Mouse (Mus musculus) B cell, adult (primary cell): ENCODE measurements around the gene Mnat1. TPM values are rescaled to one million over a fixed set of nuclear protein-coding genes. Genes with fewer than 3 reads are reported as not detected.

ENCODE experiments used
- total RNA-seq: library from RNA; stranded (reverse); gene quantifications from 4 replicates; pipeline ENCODE4 v1.2.4, GENCODE M21; 2023; ENCODE audit not compliant: inconsistent age

Mnat1 gene
- total RNA-seq, result 14.1 to 17.5 TPM (median 16.6 TPM) in 4 replicates

DNA sequence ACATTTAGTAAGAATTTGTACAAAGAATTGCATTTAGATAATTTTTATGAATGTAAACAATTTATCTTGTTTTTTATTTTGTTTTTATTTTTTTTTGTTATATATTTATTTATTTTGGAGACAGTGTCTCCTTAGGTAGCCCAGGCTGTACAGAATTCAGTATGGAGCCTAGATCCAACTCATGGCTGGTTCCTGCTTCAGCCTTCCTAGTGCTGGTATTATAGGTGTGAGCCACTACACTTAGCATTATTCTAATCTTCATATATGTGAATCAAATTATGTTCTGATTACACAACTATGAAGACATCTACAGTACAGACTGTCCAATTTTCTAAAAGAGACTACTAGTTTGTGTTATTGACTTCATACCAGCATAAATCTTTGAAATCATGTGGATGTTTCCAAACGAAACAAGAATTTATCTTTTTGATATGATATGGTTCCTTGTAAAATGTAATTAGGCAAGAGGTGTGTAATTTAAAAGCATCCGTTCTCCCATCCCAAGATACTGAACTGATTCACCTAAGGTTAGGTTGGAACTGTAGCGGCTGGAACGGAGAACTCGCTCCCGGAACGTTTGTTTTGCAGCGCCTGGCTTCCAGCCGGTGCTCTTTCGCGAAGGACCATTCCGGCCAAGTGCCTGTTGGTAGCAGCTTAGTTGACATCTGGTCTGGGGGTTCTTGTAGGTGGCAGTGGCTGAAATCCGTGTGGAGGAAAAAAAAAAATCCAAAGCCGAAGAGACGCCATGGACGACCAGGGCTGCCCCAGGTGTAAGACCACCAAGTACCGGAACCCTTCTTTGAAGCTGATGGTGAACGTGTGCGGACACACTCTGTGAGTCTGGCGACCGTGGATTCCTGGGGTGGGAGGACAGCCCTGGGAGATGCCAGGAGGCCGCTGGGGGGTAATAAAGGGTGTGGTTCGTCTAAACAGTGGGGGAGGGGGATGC lies at the start of gene Mnat1:
Mnat1 (plus strand) TSS at position 625 of the 949 bp plus-strand sequence.

DNA sequence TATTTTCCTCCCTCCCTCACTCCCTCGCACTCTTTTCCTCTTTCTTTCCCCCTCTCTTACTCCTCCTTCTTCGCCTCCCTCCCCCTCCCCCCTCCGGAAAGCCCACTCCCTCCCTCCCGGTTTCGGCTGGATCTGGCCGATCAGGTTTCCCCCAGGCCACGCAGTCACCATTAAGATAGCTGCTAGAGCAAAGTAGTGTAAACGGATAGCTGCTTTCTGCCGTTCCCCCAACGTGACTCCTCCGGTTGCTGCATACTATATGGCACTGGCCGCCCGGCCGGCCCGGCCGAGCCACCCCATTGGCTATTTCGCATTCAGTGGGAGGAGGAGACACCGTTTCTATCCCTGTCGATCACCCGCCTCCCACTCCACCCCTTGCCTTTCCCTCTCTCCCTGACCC lies 10.3 kb upstream of the Mnat1 start, which contains the start of gene Six4:
Six4 (minus strand) TSS at position 261 of the 400 bp plus-strand sequence.

DNA sequence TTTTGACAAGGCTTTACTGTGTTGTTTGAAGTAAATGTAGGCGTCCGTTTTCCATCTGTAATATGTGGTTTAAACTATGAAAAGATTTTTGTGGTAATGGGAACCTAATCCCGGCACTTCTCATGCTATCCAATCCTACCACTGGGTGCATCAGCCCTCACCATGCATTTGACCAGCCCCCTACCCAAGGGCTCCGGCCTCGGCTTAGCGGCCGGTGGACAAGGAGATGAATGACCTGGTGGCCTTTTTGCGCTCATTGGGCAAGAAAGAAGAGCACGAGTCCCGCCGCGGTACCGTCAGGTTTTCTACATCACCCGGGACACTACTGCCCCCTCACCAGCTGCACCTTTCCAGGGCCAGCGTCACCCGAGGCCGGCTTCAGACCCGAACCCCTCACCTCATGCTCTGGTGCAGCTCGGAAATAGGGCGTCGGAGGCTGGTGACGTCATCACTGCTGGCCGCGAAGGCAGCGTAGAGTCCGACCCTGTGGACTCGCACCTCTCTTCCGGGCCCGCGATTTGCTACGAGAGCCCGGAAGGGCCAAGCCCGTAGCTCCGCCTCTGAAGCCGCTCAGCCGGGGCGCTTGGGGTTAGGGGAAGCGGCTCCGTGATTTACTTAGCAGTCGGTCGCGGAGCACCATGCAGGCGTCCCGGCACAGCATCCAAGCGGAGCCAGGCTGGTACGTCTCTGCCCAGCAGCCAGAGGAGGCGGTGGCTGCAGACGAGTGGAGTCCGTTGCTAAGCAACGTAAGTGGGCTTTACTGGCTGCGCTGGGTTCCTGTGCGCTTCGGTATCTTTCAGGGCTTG lies 163.0 kb downstream of the Mnat1 start, which contains the start of the genes Trmt5 and Slc38a6:
Trmt5 (minus strand) TSS at position 424 of the 806 bp plus-strand sequence.
Slc38a6 (plus strand) TSS at position 493 of the 806 bp plus-strand sequence.

Other genes starting within 250 kb of the Mnat1 start
- not detected in 4 replicates for gene Six6, start 183.8 kb upstream of the Mnat1 start, total RNA-seq
- gene 4930447C04Rik, start 182.9 kb upstream of the Mnat1 start, total RNA-seq, result not detected in 4 replicates
- gene Six1, start 69.8 kb upstream of the Mnat1 start, total RNA-seq, result 0.22 TPM in 1 of 4 replicates, not detected in the others
- 0.06 to 0.16 TPM (median 0.13 TPM) in 3 of 4 replicates, not detected in the other for gene Six4, start 10.3 kb upstream of the Mnat1 start, total RNA-seq
- gene Trmt5, start 163.0 kb downstream of the Mnat1 start, total RNA-seq, result 7.1 to 15.0 TPM (median 11.4 TPM) in 4 replicates
- 10.5 to 14.0 TPM (median 12.8 TPM) in 4 replicates for gene Slc38a6, start 163.1 kb downstream of the Mnat1 start, total RNA-seq